Mouse (Mus musculus) heart, adult 2 months (tissue): Measurements from ENCODE around the gene Sh3kbp1. TPM values are rescaled to one million over a fixed set of nuclear protein-coding genes. Genes with fewer than 3 reads are reported as not detected.

Source experiments
- DNase-seq, 2 experiments: peaks; one replicate each; pipeline ENCODE4 v3.0.0; 2021
- H3K27ac ChIP-seq: fragments of 200-600 bp; 2 replicates; pipeline ENCODE4 v1.8.1; 2022
- H3K27me3 ChIP-seq: fragments of 200-500 bp; 2 replicates; pipeline ENCODE4 v1.6.1; 2012; ENCODE audit warnings: mild to moderate bottlenecking, low read length, inconsistent platforms, mixed read lengths; ENCODE audit not compliant: control insufficient read depth, insufficient read depth
- H3K36me3 ChIP-seq: fragments of 200-500 bp; 2 replicates; pipeline ENCODE4 v1.6.1; 2012; ENCODE audit warnings: low read length, inconsistent platforms; ENCODE audit not compliant: control insufficient read depth, insufficient read depth
- H3K4me1 ChIP-seq: fragments of 200-500 bp; 2 replicates; pipeline ENCODE4 v1.6.1; 2011; ENCODE audit warnings: low read length; ENCODE audit not compliant: control insufficient read depth, insufficient read depth
- H3K4me3 ChIP-seq: fragments of 200-600 bp; 2 replicates; pipeline ENCODE4 v1.8.1; 2022
- H3K79me2 ChIP-seq: fragments of 200-500 bp; replicated peaks from 2 replicates; pipeline ENCODE4 v1.6.1; 2012; ENCODE audit warnings: mild to moderate bottlenecking, inconsistent platforms, low read length, moderate library complexity, mixed read lengths; ENCODE audit not compliant: control insufficient read depth, insufficient read depth
- H3K9ac ChIP-seq: fragments of 200-500 bp; 2 replicates; pipeline ENCODE4 v1.6.1; 2012; ENCODE audit warnings: low read depth, mild to moderate bottlenecking, control low read depth, inconsistent platforms, low read length, mixed read lengths
- CTCF ChIP-seq: fragments of 200-600 bp; IDR thresholded peaks from 2 replicates; pipeline ENCODE4 v1.8.1; 2022; ENCODE audit warnings: antibody characterized with exemption, mild to moderate bottlenecking, moderate library complexity
- EP300 ChIP-seq: fragments of 200-500 bp; IDR thresholded peaks from 2 replicates; pipeline ENCODE4 v1.6.1; 2011; ENCODE audit warnings: low read depth, low read length, control low read depth; ENCODE audit not compliant: insufficient read depth
- POLR2A ChIP-seq: fragments of 200-500 bp; IDR thresholded peaks from 2 replicates; pipeline ENCODE4 v1.6.1; 2011; ENCODE audit warnings: mild to moderate bottlenecking, low read depth, low read length, control low read depth; ENCODE audit not compliant: insufficient read depth
- WGBS: fragments of 180-500 bp; shearing (Covaris S2); methylation state at CpG from one replicate; pipeline ENCODE4 v1.1.7; 2018; 5-methylcytosine and 5-hydroxymethylcytosine counted together
- intact Hi-C: fragments of 180-260 bp; cut with DNase I; formaldehyde crosslinking; loops from one replicate; pipeline ENCODE4 v1.15.1; 2025
- polyA plus RNA-seq: library from polyadenylated mRNA; depleted of rRNA; stranded (reverse); fragments of >200 nt; gene quantifications from 2 replicates; pipeline ENCODE4 v1.2.3, GENCODE M21; 2012
- total RNA-seq, 2 experiments: library from RNA; stranded (reverse); gene quantifications; 2 replicates each; pipeline ENCODE4 v1.2.3; 2021

Gene Sh3kbp1
- total and polyA plus RNA-seq, 3 experiments, result 105 to 149 (median 132) TPM

- intact Hi-C loops, result no loop called here
- H3K4me3 ChIP-seq, result no peak overlapping the region
- WGBS, result 73% methylated on average over 7 of the region's 7 CpGs
Measured at GRCm38 (mm10) chrX:159756901-159757821, 130.1 kb downstream of the Sh3kbp1 start.

GRCm38 (mm10) chrX:159757854-159758540, 130.9 kb downstream of the Sh3kbp1 start:
- 58% methylated on average over 5 of the region's 5 CpGs for WGBS
- Histone ChIP-seq H3K27me3 (no peaks in the 10 kb centered on the region), H3K27ac (no peak overlapping the region), H3K9ac (no peak overlapping the region), H3K4me3 (no peak overlapping the region), H3K4me1 (no peaks in the 10 kb centered on the region), H3K79me2 (no peaks in the 10 kb centered on the region), H3K36me3 (no peaks in the 10 kb centered on the region)
- intact Hi-C loops, result no loop called here
- DNase-seq, result peak in 1 of 2 experiments; percentile 16
- TF ChIP-seq CTCF (no peak), EP300 (no peak), POLR2A (no peak)

More at GRCm38 (mm10) chrX:159756901-159757821, 130.1 kb downstream of the Sh3kbp1 start:
- TF ChIP-seq CTCF, result no peak
- TF ChIP-seq POLR2A, result no peak
- TF ChIP-seq EP300, result no peak
- no peak overlapping the region for H3K27ac ChIP-seq
- no peaks in the 10 kb centered on the region for H3K36me3 ChIP-seq
- no peaks in the 10 kb centered on the region for H3K4me1 ChIP-seq
- H3K79me2 ChIP-seq, result no peaks in the 10 kb centered on the region
- H3K27me3 ChIP-seq, result no peaks in the 10 kb centered on the region
- no peak overlapping the region for H3K9ac ChIP-seq
- no peak for DNase-seq

GRCm38 (mm10) chrX:159763801-159764200, 136.7 kb downstream of the Sh3kbp1 start:
- intact Hi-C loops, result no loop called here
- no peak for DNase-seq
- no peak for TF ChIP-seq EP300
- TF ChIP-seq POLR2A, result no peak
- TF ChIP-seq CTCF, result no peak
- no peaks in the 10 kb centered on the region for H3K27me3 ChIP-seq
- H3K79me2 ChIP-seq, result no peaks in the 10 kb centered on the region
- no peak overlapping the region for H3K4me3 ChIP-seq
- no peak overlapping the region for H3K27ac ChIP-seq
- H3K36me3 ChIP-seq, result no peaks in the 10 kb centered on the region
- no peaks in the 10 kb centered on the region for H3K4me1 ChIP-seq
- WGBS, result 73% methylated on average over 3 of the region's 3 CpGs
- no peak overlapping the region for H3K9ac ChIP-seq

- TF ChIP-seq POLR2A (no peak), EP300 (no peak), CTCF (no peak)
- H3K9ac ChIP-seq, result no peak overlapping the region
Measured at GRCm38 (mm10) chrX:159765850-159766249, 138.8 kb downstream of the Sh3kbp1 start.

GRCm38 (mm10) chrX:159769005-159769404, 141.9 kb downstream of the Sh3kbp1 start:
- no peaks in the 10 kb centered on the region for H3K27me3 ChIP-seq
- H3K9ac ChIP-seq, result no peak overlapping the region
- TF ChIP-seq EP300 (no peak), CTCF (no peak), POLR2A (no peak)
- H3K79me2 ChIP-seq, result no peaks in the 10 kb centered on the region
- WGBS, result 85% methylated on average over 2 of the region's 2 CpGs
- no peak overlapping the region for H3K4me3 ChIP-seq
- no peak for DNase-seq
- intact Hi-C loops, result no loop called here
- no peaks in the 10 kb centered on the region for H3K36me3 ChIP-seq
- H3K27ac ChIP-seq, result no peak overlapping the region
- H3K4me1 ChIP-seq, result no peaks in the 10 kb centered on the region

More at GRCm38 (mm10) chrX:159765850-159766249, 138.8 kb downstream of the Sh3kbp1 start:
- 83% methylated on average over 1 of the region's 1 CpGs for WGBS
- Histone ChIP-seq H3K79me2 (no peaks in the 10 kb centered on the region), H3K27ac (no peak overlapping the region), H3K4me3 (no peak overlapping the region), H3K27me3 (no peaks in the 10 kb centered on the region), H3K4me1 (no peaks in the 10 kb centered on the region), H3K36me3 (no peaks in the 10 kb centered on the region)
- DNase-seq, result no peak
- intact Hi-C loops, result no loop called here

- no peak for DNase-seq
- Histone ChIP-seq H3K9ac (no peak overlapping the region), H3K27me3 (no peaks in the 10 kb centered on the region), H3K36me3 (no peaks in the 10 kb centered on the region), H3K4me1 (no peaks in the 10 kb centered on the region), H3K4me3 (no peak overlapping the region), H3K27ac (no peak overlapping the region), H3K79me2 (no peaks in the 10 kb centered on the region)
- intact Hi-C loops, result no loop called here
- WGBS, result 93% methylated on average over 3 of the region's 3 CpGs
- TF ChIP-seq POLR2A (no peak), EP300 (no peak), CTCF (no peak)
Measured at GRCm38 (mm10) chrX:159769773-159770172, 142.7 kb downstream of the Sh3kbp1 start.
